Comparison of ENCODE assay signal across 14 mouse cellular contexts in the genomic region with DNA sequence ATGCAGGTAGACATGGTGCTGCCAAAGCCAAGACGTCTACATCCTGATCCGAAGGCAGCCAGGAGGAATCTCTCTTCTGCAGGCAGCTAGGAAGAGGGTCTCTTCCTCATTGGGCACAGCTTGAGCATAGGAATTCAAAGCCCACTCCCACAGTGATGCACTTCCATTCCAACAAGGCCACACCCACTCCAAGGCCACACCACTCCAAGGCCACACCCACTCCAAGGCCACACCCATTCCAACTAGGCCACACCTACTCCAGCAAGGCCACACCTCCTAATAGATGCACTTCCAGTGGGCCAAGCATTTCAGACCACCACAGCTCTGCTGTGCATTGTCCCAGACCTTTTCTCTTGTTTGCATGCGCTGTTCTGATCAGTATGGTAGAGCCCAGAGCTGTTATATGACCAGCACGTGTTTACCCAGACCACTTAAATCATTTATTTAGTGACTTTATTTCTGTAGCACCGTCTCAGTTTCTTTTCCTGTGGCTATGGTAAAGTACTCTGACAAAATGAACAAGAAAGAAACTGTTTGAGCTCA. TPM values are rescaled to one million over a fixed set of nuclear protein-coding genes. Genes with fewer than 3 reads are reported as not detected.
"Had no signal": no experiment of that assay in that cellular context is flagged by ENCODE, and none has a peak within 500 bp of the region (broad histone marks: within the 10 kb centered on the region; RNA-seq: fewer than 3 reads in every experiment).

No protein-coding gene starts in this region.

- ATAC-seq: lung, postnatal 0 days had no signal

- H3K9ac ChIP-seq: limb, embryonic 12.5 days; liver, embryonic 14.5 days; neural tube, embryonic 12.5 days had no signal

- H3K27me3 ChIP-seq: limb, embryonic 12.5 days; neural tube, embryonic 12.5 days had no signal

- H3K27ac ChIP-seq: limb, embryonic 12.5 days; liver, embryonic 14.5 days; neural tube, embryonic 12.5 days; stomach, postnatal 0 days had no signal

- H3K9me3 ChIP-seq: limb, embryonic 12.5 days; neural tube, embryonic 12.5 days had no signal

- H3K36me3 ChIP-seq: limb, embryonic 12.5 days had no signal

- H3K4me1 ChIP-seq: limb, embryonic 12.5 days had no signal

- H3K4me3 ChIP-seq: limb, embryonic 12.5 days; neural tube, embryonic 12.5 days had no signal

- DNase-seq: kidney, adult 2 months; kidney, postnatal 25 days; layer of hippocampus, adult 9-11 months; liver; lung, adult 2 months; lung, postnatal 36 days; thymus, postnatal 4 days had no signal

- H3K4me2 ChIP-seq: limb, embryonic 12.5 days; neural tube, embryonic 12.5 days had no signal

RNA-seq across cellular contexts. Expression of a gene that starts 14.9 kb away (rescaled TPM):
- total RNA-seq: megakaryocyte progenitor cell, adult 5-6 weeks; neutrophil, adult 5-6 weeks had no signal
